Mouse (Mus musculus) megakaryocyte, embryonic 14.5 days (primary cell): ENCODE measurements around the gene Smc2. TPM values are rescaled to one million over a fixed set of nuclear protein-coding genes. Genes with fewer than 3 reads are reported as not detected.
"Not testable (repeated sequence)": the region's sequence is repeated elsewhere in the genome, so short reads cannot be mapped to it uniquely, and the experiment has no call there.

ENCODE experiments used
- H3K27me3 ChIP-seq: replicated peaks from 2 replicates; pipeline ENCODE3; 2012; ENCODE audit warnings: inconsistent platforms
- H3K36me3 ChIP-seq: replicated peaks from 2 replicates; pipeline ENCODE3; 2012; ENCODE audit warnings: low read length, inconsistent platforms, mixed read lengths
- H3K4me1 ChIP-seq: 2 replicates; pipeline ENCODE4 v1.6.1; 2012; ENCODE audit warnings: inconsistent platforms
- H3K4me3 ChIP-seq: replicated peaks from 2 replicates; pipeline ENCODE3; 2012; ENCODE audit warnings: moderate library complexity, mild to moderate bottlenecking, inconsistent platforms
- H3K9me3 ChIP-seq: 2 replicates; pipeline ENCODE4 v1.6.1; 2012; ENCODE audit warnings: inconsistent platforms
- FLI1 ChIP-seq: IDR thresholded peaks from 2 replicates; pipeline ENCODE4 v1.6.1; 2012; ENCODE audit warnings: low read length, inconsistent platforms, mixed read lengths
- GATA1 ChIP-seq: IDR thresholded peaks from 3 replicates; pipeline ENCODE4 v1.6.1; 2012; ENCODE audit warnings: mixed read lengths, low read length, inconsistent platforms, borderline replicate concordance
- polyA plus RNA-seq: library from polyadenylated mRNA; stranded (reverse); fragments of >175 nt; gene quantifications from 2 replicates; pipeline ENCODE4 v1.2.3, GENCODE M21; 2012; ENCODE audit warnings: low replicate concordance; ENCODE audit not compliant: insufficient read depth

The Smc2 gene
- 2.5 TPM in 1 of 2 replicates, not detected in the other for polyA plus RNA-seq

DNA sequence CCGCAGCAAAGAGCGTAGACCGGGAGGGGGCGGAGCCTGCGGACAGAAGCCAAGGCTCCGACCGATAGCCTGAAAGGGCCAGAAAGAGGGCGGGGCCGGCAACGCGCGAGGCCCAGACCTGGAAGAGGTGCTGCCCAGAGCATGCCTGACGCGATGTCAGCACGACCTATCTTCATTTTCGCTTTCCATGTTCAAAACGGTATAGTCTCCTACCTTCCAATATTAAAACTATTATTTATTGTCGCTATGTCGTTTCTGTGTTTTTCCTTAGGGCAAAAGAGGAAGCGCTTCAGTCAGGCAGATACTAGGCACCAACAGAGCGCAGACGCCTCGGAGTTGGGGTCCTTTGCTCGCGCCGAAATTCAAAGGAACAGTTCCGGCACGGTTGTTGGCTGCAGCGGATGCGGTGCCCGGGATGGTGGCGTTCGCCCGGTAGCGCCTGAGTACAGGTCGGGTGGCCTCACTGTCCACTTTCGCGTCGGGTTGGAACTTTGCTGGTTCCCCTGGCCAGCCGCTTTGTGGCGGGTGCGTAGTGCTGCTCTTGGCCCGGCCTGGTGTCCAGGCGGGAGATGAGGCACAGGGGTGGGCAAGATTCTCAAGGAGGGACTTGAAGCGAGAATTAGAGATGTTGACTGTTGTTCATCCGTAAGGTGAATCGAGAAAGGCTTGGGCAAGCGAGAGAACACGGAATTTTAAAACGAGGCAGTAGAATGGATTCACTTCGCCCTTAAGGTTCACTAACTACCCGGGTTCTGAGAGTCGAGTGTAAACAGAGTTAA, at the start of gene Smc2:
Gene Smc2 (plus strand): TSS at position 358 of the 779 bp plus-strand sequence.
- Histone ChIP-seq H3K9me3 (no peaks in the 10 kb centered on the region), H3K27me3 (no peaks in the 10 kb centered on the region), H3K4me1 (peaks cover 24% of the 10 kb centered on the region), H3K4me3 (peak within 1 kb of the TSS; percentile 95), H3K36me3 (peaks cover 27% of the 10 kb centered on the region)
- TF ChIP-seq GATA1 = no peak
- peak; percentile 68; the same call in 1 of the 2 replicates for TF ChIP-seq FLI1

DNA sequence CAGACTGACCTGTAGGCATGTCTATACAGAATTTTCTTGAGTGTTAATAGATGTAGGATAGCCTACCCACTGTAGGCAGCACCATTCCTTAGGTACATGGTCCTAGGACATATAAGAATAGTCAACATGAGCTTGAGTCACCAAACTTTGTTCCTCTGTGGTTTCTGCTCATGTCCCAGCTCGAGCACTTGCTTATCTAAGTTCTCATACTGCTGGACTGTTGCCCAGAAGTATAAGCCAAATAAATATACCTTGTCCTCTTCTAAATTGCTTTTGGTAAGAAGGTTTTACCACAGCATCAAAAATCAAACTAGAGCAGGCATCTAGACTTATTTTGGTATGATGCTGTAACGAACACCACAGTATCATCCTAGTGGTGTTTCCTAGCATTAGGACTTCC, 27.5 kb upstream of the Smc2 start:
- H3K9me3 ChIP-seq = no peaks in the 10 kb centered on the region
- no peaks in the 10 kb centered on the region for H3K36me3 ChIP-seq
- no peaks in the 10 kb centered on the region for H3K4me1 ChIP-seq
- H3K27me3 ChIP-seq = no peaks in the 10 kb centered on the region
- H3K4me3 ChIP-seq = no peak overlapping the region
- TF ChIP-seq FLI1 (no peak), GATA1 (no peak)

DNA sequence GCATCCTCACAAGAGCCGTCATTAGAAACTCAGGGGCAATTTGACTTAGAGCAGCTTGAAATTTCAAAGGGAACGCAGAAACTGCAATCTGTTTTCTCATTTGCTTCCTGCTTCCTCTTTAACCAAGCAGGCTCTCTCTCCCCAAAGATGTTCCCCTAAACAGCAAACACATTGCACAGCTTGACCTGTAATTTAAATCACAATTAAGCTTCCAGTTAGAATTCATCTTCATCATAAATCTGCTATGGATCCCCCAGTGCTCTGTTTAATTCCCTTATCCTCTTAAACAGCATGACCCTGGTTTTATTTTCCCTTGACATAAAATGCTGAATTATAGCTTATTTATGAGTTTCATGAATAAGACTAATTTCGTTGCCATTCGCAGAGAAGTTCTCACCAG, 15.4 kb upstream of the Smc2 start:
- TF ChIP-seq GATA1 (no peak), FLI1 (no peak)
- Histone ChIP-seq H3K9me3 (0 out of 2 replicates have a peak, but pooled peaks cover 4% of the 10 kb centered on the region), H3K4me1 (peaks cover 4% of the 10 kb centered on the region), H3K36me3 (no peaks in the 10 kb centered on the region), H3K27me3 (no peaks in the 10 kb centered on the region), H3K4me3 (no peak overlapping the region)

- no peaks in the 10 kb centered on the region for H3K27me3 ChIP-seq
- TF ChIP-seq FLI1 (no peak), GATA1 (no peak)
- peak overlapping the region; percentile 88 for H3K4me3 ChIP-seq
- no peaks in the 10 kb centered on the region for H3K36me3 ChIP-seq
- no peaks in the 10 kb centered on the region for H3K9me3 ChIP-seq
- H3K4me1 ChIP-seq = peaks cover 24% of the 10 kb centered on the region
These were observed 9.5 kb upstream of the Smc2 start for GRCm38 (mm10) chr4:52429310-52430198.

GRCm38 (mm10) chr4:52435551-52435950, 3.5 kb upstream of the Smc2 start:
- not testable (repeated sequence) for H3K9me3 ChIP-seq, H3K36me3 ChIP-seq, H3K27me3 ChIP-seq, H3K4me3 ChIP-seq
- peaks cover 19% of the 10 kb centered on the region for H3K4me1 ChIP-seq

DNA sequence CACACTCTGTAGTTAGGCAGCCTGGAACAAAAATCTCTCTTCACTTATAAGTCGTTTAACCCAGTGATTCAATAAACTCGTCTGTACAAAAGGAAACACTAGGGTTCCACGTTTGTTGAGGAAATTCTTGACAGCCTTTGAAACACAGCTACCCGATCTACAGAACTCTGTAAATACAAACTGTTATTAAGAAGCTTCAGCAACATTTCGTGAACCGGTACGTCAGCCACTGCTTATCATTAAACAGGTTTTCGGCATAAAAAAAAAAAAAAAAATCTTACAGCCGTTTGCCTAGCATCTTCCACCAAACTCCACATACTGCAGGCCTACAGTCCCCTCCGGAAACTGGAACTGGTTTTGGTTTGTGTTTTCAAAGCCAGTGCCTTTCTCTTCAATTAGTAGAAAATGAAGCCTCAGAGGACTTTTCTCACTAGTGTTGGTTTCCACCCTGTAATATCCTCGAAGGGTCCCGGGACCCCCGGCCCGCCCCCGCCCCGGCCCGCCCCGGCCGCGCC, 615 bp upstream of the Smc2 start:
- Histone ChIP-seq H3K4me3 (peak overlapping the region; percentile 95), H3K27me3 (no peaks in the 10 kb centered on the region), H3K36me3 (peaks cover 20% of the 10 kb centered on the region), H3K9me3 (no peaks in the 10 kb centered on the region), H3K4me1 (peaks cover 24% of the 10 kb centered on the region)
- TF ChIP-seq FLI1 (no peak), GATA1 (no peak)

DNA sequence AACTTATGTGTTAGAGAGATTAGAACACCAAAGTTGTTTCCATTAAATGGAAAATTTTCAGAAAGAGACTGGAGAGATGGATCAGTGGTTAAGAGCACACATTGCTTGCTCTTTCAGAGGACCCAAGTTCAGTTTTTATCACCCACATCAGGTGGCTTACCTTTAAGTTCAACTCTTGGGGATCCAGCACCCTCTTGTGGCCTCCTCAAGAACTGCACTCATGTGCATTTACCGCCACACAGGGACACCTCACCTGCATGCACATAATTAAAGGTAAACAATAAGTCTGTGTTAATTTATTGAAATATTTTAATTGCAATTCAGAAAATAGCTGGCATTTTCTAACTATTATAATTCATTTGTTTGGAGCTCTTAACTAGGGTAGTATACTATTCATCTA, 20.7 kb downstream of the Smc2 start:
- peaks cover 84% of the 10 kb centered on the region for H3K36me3 ChIP-seq
- H3K4me1 ChIP-seq = no peaks in the 10 kb centered on the region
- H3K9me3 ChIP-seq = no peaks in the 10 kb centered on the region
- H3K4me3 ChIP-seq = no peak overlapping the region
- no peak for TF ChIP-seq GATA1
- TF ChIP-seq FLI1 = no peak
- no peaks in the 10 kb centered on the region for H3K27me3 ChIP-seq

GRCm38 (mm10) chr4:52461321-52461720, 22.3 kb downstream of the Smc2 start:
- H3K36me3 ChIP-seq = peaks cover 84% of the 10 kb centered on the region
- H3K4me3 ChIP-seq = no peak overlapping the region
- H3K27me3 ChIP-seq = no peaks in the 10 kb centered on the region
- H3K4me1 ChIP-seq = no peaks in the 10 kb centered on the region
- no peaks in the 10 kb centered on the region for H3K9me3 ChIP-seq
- no peak for TF ChIP-seq FLI1
- no peak for TF ChIP-seq GATA1

GRCm38 (mm10) chr4:52473431-52473830, 34.4 kb downstream of the Smc2 start:
- H3K4me3 ChIP-seq = no peak overlapping the region
- H3K4me1 ChIP-seq = peaks cover 3% of the 10 kb centered on the region; the same call in 1 of the 2 replicates
- no peak for TF ChIP-seq GATA1
- no peak for TF ChIP-seq FLI1
- H3K9me3 ChIP-seq = no peaks in the 10 kb centered on the region
- no peaks in the 10 kb centered on the region for H3K27me3 ChIP-seq
- peaks cover 89% of the 10 kb centered on the region for H3K36me3 ChIP-seq

DNA sequence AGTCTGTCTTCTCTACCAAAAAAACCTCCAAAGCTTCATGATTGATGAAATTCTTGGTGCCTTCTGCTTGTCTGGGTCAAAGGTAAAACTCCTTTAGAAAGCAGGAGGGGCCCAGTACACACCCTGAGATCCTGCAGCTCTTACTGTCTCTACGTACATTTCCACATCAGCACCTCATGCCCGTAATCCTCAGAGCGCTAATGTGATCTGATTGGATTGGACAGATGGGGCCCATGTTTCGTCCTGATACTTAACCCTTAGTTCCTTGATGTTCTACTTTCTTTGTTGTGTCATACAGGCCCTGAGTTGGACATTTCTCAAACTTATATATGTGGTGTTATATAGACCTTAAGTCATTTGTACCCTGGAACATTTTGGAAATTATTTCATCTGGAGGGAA, 48.4 kb downstream of the Smc2 start:
- TF ChIP-seq GATA1 (no peak), FLI1 (no peak)
- H3K4me1 ChIP-seq = no peaks in the 10 kb centered on the region
- H3K36me3 ChIP-seq = peaks cover 51% of the 10 kb centered on the region
- H3K27me3 ChIP-seq = no peaks in the 10 kb centered on the region
- H3K4me3 ChIP-seq = no peak overlapping the region
- no peaks in the 10 kb centered on the region for H3K9me3 ChIP-seq

- not testable (repeated sequence) for H3K36me3 ChIP-seq, H3K4me1 ChIP-seq, H3K9me3 ChIP-seq, H3K4me3 ChIP-seq, H3K27me3 ChIP-seq
These were observed 58.1 kb downstream of the Smc2 start, which contains the start of gene Vma21-ps for GRCm38 (mm10) chr4:52497144-52497543. Gene Vma21-ps, minus strand, starts transcription at chr4:52497244.
